Mouse (Mus musculus): Measurements from ENCODE around the gene Hbq1a. TPM values are rescaled to one million over a fixed set of nuclear protein-coding genes. Genes with fewer than 3 reads are reported as not detected.

The Hbq1a gene
- total and polyA plus RNA-seq, 3 experiments, result not detected

- in situ Hi-C loops (cut with MboI; ENCODE audit: low pct_ligation_motif_present, low pct_unique_long_range_greater_than_20kb, low sequenced_read_pairs) (no loop called here), dilution Hi-C loops (cut with MboI; ENCODE audit: extremely low pct_ligation_motif_present, extremely low pct_unique_long_range_greater_than_20kb, low sequenced_read_pairs) (no loop called here)
- no peak for DNase-seq (ENCODE audit: extremely low read depth)
- H3K4me2 ChIP-seq (ENCODE audit: insufficient read depth, low read depth, poor library complexity, severe bottlenecking), result no peak overlapping the region
- no peak for TF ChIP-seq RCOR1 (conservative IDR thresholded peaks at IDR 0.05; ENCODE audit: low read depth, low read length)
- TF ChIP-seq EP300 (IDR thresholded peaks at IDR 0.05; ENCODE audit: low read length), result no peak
- no peak for TF ChIP-seq JUND (conservative IDR thresholded peaks at IDR 0.05; ENCODE audit: low read depth, low read length)
- TF ChIP-seq MAFK (IDR thresholded peaks at IDR 0.05; ENCODE audit: insufficient replicate concordance, low read length), result no peak
- TF ChIP-seq USF2 (conservative IDR thresholded peaks at IDR 0.05; ENCODE audit: low read depth, low read length), result no peak
- TF ChIP-seq CHD1 (IDR thresholded peaks at IDR 0.05; ENCODE audit: low read depth, low read length), result no peak
- no peaks in the 10 kb centered on the region for H3K79me2 ChIP-seq (replicated peaks; ENCODE audit: control insufficient read depth, extremely low read depth, insufficient read depth, poor library complexity, severe bottlenecking)
- no peaks in the 10 kb centered on the region for H3K9me3 ChIP-seq (replicated peaks; ENCODE audit: low read length)
- H3K9ac ChIP-seq (ENCODE audit: insufficient read depth, low read depth), result no peak overlapping the region
- no peak overlapping the region for H3K4me3 ChIP-seq (replicated peaks in 1 of 3; ENCODE audit: low read depth in 2 of 3, low read length in 2 of 3, poor library complexity in 1 of 3)
- no peaks in the 10 kb centered on the region for H3K36me3 ChIP-seq (replicated peaks in 1 of 2; ENCODE audit: control insufficient read depth in 1 of 2, insufficient read depth in 1 of 2, low read length in 1 of 2)
- H3K27ac ChIP-seq (ENCODE audit: insufficient read depth, low read depth), result no peak overlapping the region
- H3K4me1 ChIP-seq (ENCODE audit: control insufficient read depth in 1 of 2, insufficient read depth in 2 of 2), result peaks cover 5 to 6% of the 10 kb centered on the region in 2 experiments; a peak in 1 of 4 replicates
- H3K27me3 ChIP-seq (replicated peaks), result peaks cover 14% of the 10 kb centered on the region
Measured at GRCm38 (mm10) chr11:32298532-32298918, 1.3 kb upstream of the Hbq1a start.

GRCm38 (mm10) chr11:32300279-32301267, 704 bp downstream of the Hbq1a start:
- H3K79me2 ChIP-seq (replicated peaks; ENCODE audit: control insufficient read depth, extremely low read depth, insufficient read depth, poor library complexity, severe bottlenecking), result no peaks in the 10 kb centered on the region
- no peak overlapping the region for H3K4me3 ChIP-seq (replicated peaks in 1 of 3; ENCODE audit: low read depth in 2 of 3, low read length in 2 of 3, poor library complexity in 1 of 3)
- in situ Hi-C loops (cut with MboI; ENCODE audit: low pct_ligation_motif_present, low pct_unique_long_range_greater_than_20kb, low sequenced_read_pairs), result loop anchor here (10.0 to 25.0 kb wide), 2 partner anchors 116 to 313 kb away; no protein-coding TSS in a partner anchor
- dilution Hi-C loops (cut with MboI; ENCODE audit: extremely low pct_ligation_motif_present, extremely low pct_unique_long_range_greater_than_20kb, low sequenced_read_pairs), result no loop called here
- H3K4me1 ChIP-seq (ENCODE audit: control insufficient read depth in 1 of 2, insufficient read depth in 2 of 2), result peaks cover 0 to 5% of the 10 kb centered on the region in 2 experiments; a peak in 1 of 4 replicates
- H3K27me3 ChIP-seq (replicated peaks), result peaks cover 19% of the 10 kb centered on the region
- no peak for TF ChIP-seq HCFC1 (IDR thresholded peaks at IDR 0.05; ENCODE audit: low read depth, low read length)
- no peak for TF ChIP-seq JUN (IDR thresholded peaks at IDR 0.05; ENCODE audit: insufficient read depth, low read depth, low read length)
- no peak for TF ChIP-seq MEF2A (IDR thresholded peaks at IDR 0.05; ENCODE audit: borderline replicate concordance, low read depth, low read length)
- no peak for TF ChIP-seq IRF4 (IDR thresholded peaks at IDR 0.05; ENCODE audit: low read depth, low read length)
- TF ChIP-seq SIN3A (IDR thresholded peaks at IDR 0.05; ENCODE audit: low read length), result no peak
- TF ChIP-seq POLR2AphosphoS2 (IDR thresholded peaks at IDR 0.05; ENCODE audit: low read depth, low read length), result no peak
- no peak for TF ChIP-seq MAZ (IDR thresholded peaks at IDR 0.05; ENCODE audit: low read depth, low read length)
- TF ChIP-seq GABPA (IDR thresholded peaks at IDR 0.05; ENCODE audit: insufficient replicate concordance, low read depth, low read length), result no peak
- TF ChIP-seq NELFE (IDR thresholded peaks at IDR 0.05; ENCODE audit: low read depth, low read length), result no peak
- no peak for TF ChIP-seq UBTF (IDR thresholded peaks at IDR 0.05; ENCODE audit: low read depth, low read length)
- TF ChIP-seq ZNF384 (IDR thresholded peaks at IDR 0.05; ENCODE audit: low read depth, low read length), result no peak
- no peak for TF ChIP-seq ZKSCAN1 (IDR thresholded peaks at IDR 0.05; ENCODE audit: borderline replicate concordance, low read depth, low read length)
- TF ChIP-seq NRF1 (IDR thresholded peaks at IDR 0.05; ENCODE audit: low read depth, low read length), result no peak
- TF ChIP-seq USF1 (IDR thresholded peaks at IDR 0.05; ENCODE audit: low read depth, low read length), result peak; percentile 43; the same call in 1 of the 2 replicates
- no peak for TF ChIP-seq RCOR1 (conservative IDR thresholded peaks at IDR 0.05; ENCODE audit: low read depth, low read length)
- no peak for TF ChIP-seq MXI1 (IDR thresholded peaks at IDR 0.05; ENCODE audit: low read depth, low read length)
- TF ChIP-seq PAX5 (IDR thresholded peaks at IDR 0.05; ENCODE audit: low read length), result no peak
- no peak for TF ChIP-seq BHLHE40 (IDR thresholded peaks at IDR 0.05; ENCODE audit: low read depth, low read length)
- TF ChIP-seq MAX (IDR thresholded peaks at IDR 0.05; ENCODE audit: low read length), result 0 out of 2 replicates have a peak, but pooled peaks have one; percentile 16
- no peak for TF ChIP-seq TBP (conservative IDR thresholded peaks at IDR 0.05; ENCODE audit: low read depth, low read length)
- no peak for TF ChIP-seq KAT2A (IDR thresholded peaks at IDR 0.05; ENCODE audit: insufficient replicate concordance, low read length)
- TF ChIP-seq ZMIZ1 (IDR thresholded peaks at IDR 0.05; ENCODE audit: low read depth, low read length), result no peak
- no peak for TF ChIP-seq MAFK (IDR thresholded peaks at IDR 0.05; ENCODE audit: insufficient replicate concordance, low read length)
- peak; percentile 55 for TF ChIP-seq USF2 (conservative IDR thresholded peaks at IDR 0.05; ENCODE audit: low read depth, low read length)
- H3K4me2 ChIP-seq (ENCODE audit: insufficient read depth, low read depth, poor library complexity, severe bottlenecking), result peak overlapping the region; percentile 10; the same call in 1 of the 2 replicates
- DNase-seq (ENCODE audit: extremely low read depth), result no peak
- no peaks in the 10 kb centered on the region for H3K9me3 ChIP-seq (replicated peaks; ENCODE audit: low read length)
- no peak overlapping the region for H3K27ac ChIP-seq (ENCODE audit: insufficient read depth, low read depth)
- H3K36me3 ChIP-seq (replicated peaks in 1 of 2; ENCODE audit: control insufficient read depth in 1 of 2, insufficient read depth in 1 of 2, low read length in 1 of 2), result no peaks in the 10 kb centered on the region
- no peak overlapping the region for H3K9ac ChIP-seq (ENCODE audit: insufficient read depth, low read depth)

All from CH12.LX (cell line).